Mouse (Mus musculus) urinary bladder, postnatal 10 days (tissue): Measurements from ENCODE around the gene Ccdc73.
"Not testable (repeated sequence)": the region's sequence is repeated elsewhere in the genome, so short reads cannot be mapped to it uniquely, and the experiment has no call there.

Experiments
- DNase-seq: peaks from one replicate; pipeline ENCODE4 v3.0.0; 2022; ENCODE audit warnings: low spot score

The Ccdc73 gene

DNA sequence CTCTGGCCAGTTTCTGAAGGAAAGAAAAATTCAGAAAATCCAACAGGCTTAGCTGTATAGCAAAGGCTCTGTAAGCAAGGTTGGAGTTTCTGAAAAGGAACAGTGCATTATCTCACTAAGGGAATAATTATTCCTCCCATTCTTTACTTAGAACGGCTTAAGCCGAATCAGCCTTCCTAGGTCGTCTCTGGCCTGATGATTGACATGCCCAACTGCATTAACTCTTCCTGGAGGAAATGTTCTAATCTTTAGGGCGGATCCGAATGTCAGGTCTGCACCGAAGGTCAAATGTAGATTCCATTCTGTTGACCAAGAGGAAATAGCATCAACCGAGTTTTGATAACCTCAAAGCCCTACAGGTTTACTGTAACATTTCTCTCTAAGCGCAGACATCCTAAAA is 11.2 kb downstream of the Ccdc73 start:
- no peak for DNase-seq

DNA sequence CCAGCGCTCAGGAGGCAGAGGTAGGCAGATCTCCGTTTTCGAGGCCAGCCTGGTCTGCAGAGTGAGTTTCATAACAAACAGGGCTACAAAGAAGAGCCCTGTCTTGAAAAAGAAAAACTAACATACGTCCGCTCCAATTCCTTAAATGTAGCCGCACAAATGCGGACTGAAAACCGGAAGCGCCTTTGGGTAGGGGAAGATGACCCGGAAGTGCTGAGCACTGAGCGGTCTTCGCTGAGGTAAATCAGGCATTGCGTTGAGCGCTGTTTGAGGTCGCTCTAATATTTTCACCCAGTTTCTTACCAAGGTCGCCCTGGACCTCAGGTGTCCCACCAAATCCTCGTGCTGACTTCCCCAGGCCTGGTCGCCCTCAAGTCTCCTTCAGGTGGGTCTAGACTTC is 18.5 kb downstream of the Ccdc73 start:
- DNase-seq: no peak

GRCm38 (mm10) chr2:104887331-104887730 is 19.7 kb downstream of the Ccdc73 start:
- not testable (repeated sequence) for DNase-seq

- peak; percentile 24 for DNase-seq
Observed at GRCm38 (mm10) chr2:104887882-104888566, 20.4 kb downstream of the Ccdc73 start.

GRCm38 (mm10) chr2:104899975-104900374 is 32.4 kb downstream of the Ccdc73 start:
- DNase-seq: no peak

- DNase-seq: no peak
Observed at GRCm38 (mm10) chr2:104915709-104916108, 48.1 kb downstream of the Ccdc73 start.

DNA sequence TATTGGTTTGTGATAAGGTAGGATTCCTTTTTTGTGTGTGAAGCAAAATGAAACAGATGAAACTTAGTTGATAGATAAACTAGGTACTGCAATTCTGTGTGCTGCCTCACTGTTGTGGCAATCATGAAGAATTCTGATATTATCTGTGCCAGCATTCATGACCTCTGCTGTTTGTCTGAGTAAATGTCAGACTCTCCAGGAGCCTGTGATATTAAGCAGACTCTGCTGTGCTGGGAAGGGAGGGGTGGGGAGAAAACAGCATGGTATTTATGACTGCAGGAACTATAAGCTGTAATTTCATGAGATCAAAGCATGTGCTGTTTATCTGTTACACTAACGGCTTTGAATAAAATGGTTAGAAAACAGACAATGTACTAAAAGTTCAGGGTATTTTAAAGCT is 96.9 kb downstream of the Ccdc73 start:
- DNase-seq: no peak

DNA sequence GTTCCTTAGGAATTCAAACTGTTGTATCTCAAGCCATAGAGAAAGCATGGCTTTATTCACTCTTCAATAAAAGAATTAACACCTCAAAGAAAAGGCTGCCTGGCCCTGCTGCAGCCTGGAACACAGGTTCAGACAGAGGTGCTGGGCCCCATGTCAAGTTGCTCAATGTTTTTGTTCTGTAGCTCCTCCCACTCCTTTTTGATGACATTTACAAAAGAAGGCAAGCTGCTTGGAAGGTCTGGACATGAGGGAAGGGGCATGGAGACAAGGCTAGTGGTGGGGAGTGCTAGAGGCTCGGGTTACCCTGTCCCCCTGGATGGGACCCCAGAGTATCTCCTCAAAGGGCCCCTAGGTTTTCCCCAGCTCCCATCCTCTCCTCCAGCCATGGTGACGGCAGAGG is 114.1 kb downstream of the Ccdc73 start:
- no peak for DNase-seq

DNA sequence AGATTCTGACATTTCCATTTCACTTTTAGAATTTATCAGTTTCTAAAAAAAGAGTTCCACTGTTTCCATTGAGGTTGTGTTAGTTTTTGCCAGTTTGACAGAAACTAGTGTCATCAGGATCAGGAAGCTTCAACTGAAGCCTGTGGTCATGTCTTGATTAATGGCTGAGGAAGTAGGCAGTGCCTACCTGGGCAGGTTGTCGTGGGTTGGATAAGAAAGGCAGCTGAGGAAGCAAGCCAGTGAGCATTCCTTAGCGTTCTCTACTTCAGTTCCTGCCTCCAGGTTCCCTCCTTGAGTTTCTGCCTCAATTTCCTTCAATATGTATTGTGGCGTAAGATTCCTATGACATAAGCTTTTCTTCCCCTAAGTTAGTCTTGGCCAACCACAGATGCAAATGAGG is 118.2 kb downstream of the Ccdc73 start:
- no peak for DNase-seq

GRCm38 (mm10) chr2:104988974-104989373 is 121.4 kb downstream of the Ccdc73 start:
- DNase-seq: no peak

- DNase-seq: no peak
Observed at GRCm38 (mm10) chr2:104994436-104994835, 126.8 kb downstream of the Ccdc73 start.

DNA sequence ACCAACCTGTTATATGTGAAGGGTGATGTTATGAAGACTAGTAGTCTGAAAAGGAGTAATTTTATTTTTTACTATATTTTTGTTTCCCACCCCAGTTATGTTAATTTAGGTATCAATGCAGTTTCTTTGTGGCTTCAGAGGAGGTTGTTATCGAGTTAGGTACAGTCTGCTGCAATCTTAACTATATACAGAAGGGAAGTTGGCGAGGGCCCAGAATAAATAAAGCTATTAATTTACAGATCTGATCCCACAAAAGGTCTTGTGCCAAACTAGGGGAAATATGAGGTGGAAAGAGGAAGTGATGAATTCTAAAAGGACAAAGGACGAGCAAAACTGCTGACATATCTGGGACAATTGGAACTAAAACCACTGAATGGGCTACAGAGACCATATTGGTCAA is 128.6 kb downstream of the Ccdc73 start:
- no peak for DNase-seq

DNA sequence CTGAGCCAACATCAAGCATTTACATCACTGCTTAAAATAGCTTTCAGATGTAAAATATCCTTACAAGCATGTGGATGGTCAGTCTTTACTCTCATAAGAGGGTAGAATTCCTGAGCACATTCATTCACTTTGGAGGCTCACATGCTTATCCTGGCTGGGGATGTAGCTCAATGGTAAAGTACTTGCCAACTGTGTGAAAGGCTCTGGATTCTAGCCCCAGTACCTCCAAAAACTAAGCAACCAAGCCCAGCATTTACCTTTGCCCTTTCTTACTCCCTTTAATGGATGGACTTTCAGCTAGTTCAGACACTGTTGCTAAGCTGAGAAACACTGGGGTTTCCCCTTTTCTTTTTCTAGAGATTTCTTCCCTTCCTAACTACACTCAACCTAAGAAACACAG is 139.6 kb downstream of the Ccdc73 start:
- no peak for DNase-seq

GRCm38 (mm10) chr2:105016192-105016966 is 148.8 kb downstream of the Ccdc73 start:
- DNase-seq: no peak

GRCm38 (mm10) chr2:105016967-105017287 is 149.3 kb downstream of the Ccdc73 start, which contains the start of gene Eif3m:
Gene Eif3m, minus strand, starts transcription at chr2:105017080.
- DNase-seq: peak; percentile 70

DNA sequence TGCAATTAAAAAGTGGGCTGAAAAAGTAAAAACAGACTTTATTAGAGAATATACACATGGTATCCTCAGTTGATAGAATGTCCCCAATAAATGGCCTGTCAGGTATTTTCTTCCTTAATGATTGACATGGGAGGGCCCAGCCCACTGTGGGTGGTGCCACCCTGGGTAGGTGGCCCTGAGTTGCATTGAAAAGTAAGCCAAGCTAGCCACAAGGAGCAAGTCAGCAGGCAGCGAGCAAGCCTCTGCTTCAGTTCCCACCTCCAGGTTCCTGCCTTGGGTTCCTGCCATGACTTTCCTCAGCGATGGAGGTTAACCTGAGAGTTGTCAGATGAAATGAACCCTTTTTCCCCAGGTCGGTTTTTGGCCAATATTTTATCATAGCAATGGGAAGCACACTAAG is 150.2 kb downstream of the Ccdc73 start:
- no peak for DNase-seq

- no peak for DNase-seq
Observed at GRCm38 (mm10) chr2:105019457-105019856, 151.9 kb downstream of the Ccdc73 start.

DNA sequence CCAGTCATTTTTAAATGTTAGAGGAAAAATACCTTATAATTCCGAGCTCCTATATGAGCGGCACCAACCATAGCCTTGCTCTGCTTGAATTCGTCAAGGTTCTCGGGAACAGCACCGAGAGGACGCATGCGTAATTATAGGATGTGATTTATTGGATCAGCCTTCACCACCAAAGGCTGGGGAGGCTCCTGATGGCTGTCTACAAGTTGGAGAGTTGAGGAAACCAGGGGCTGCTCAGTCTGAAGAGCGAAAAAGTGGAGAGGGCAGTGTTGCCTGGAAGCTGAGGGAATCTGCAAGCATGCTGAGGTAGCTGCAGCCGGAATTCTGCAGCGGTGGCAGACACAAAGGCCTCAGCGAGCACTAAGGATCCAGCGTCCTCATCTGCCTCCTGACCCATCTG is 153.7 kb downstream of the Ccdc73 start:
- no peak for DNase-seq

- no peak for DNase-seq
Observed at GRCm38 (mm10) chr2:105021836-105022235, 154.2 kb downstream of the Ccdc73 start.

- DNase-seq: no peak
Observed at GRCm38 (mm10) chr2:105023031-105023615, 155.5 kb downstream of the Ccdc73 start.

DNA sequence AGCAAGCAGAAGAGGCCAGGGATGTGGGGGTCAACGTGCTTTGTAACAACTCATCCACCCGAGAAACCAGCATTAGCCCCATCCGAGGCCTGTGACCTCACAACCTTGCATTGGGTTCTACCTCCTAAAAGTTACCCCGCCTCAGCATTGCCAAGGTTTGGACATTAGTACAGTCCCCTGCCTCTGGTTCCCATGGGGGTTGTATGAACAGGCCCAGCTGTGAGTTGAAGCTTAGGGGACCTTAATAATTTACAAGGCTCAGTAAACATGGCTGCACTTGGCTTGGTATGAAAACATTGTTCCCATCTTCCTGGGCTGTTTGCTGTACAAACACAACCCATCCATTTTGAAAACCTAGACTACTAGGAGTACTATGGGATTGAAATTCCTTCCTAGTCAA is 156.2 kb downstream of the Ccdc73 start:
- no peak for DNase-seq

GRCm38 (mm10) chr2:105025610-105026009 is 158.0 kb downstream of the Ccdc73 start:
- DNase-seq: not testable (repeated sequence)

DNA sequence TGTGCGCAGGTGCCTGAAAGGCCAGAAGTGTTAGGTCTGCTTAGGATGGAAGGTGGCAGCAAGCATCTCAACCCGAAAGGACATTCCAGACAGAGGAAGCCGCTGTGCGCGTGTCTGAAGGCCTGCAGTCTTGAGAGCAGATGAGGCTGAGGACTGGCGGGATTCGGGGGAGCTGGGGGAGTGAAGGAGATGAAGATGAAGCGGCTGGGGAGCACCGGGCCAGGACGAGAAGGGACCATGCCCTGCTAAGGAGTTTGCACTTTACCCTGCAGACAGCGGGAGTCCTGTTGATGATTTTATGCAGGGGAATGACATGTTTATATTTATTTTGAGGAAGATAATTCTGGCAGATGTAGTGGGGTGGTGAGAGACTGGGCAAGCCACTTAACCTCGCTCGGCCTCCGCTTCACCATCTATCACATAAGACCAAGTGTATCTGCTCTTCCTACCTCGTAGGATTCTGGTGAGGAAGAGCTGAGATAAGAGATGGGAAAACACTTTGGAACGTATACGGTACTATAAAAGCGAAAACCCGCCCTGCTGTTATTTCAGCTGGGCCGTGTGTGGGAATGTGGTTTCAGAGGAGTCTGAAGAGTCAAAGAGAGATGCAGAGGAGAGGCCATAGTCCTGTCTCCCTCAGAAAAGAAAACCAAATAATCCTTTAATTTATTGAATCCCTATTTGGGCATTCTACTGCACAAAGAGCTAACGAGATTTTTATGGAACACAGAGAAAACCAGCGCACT is 159.5 kb downstream of the Ccdc73 start:
- no peak for DNase-seq
